Mouse (Mus musculus): ENCODE data around the gene Baiap2. TPM values are rescaled to one million over a fixed set of nuclear protein-coding genes. Genes with fewer than 3 reads are reported as not detected.

The Baiap2 gene
- 2.7 and 5.5 TPM in 2 replicates for polyA plus RNA-seq (2012; ENCODE audit: insufficient read depth, insufficient read length, missing spikeins)

GRCm38 (mm10) chr11:119942727-119943427 is at the start of gene Baiap2:
TSS of gene Baiap2 (plus strand) at chr11:119942763.
- Histone ChIP-seq H3K4me1 (ENCODE audit: control insufficient read depth, insufficient read depth, insufficient read length, low read length) (peaks cover 20% of the 10 kb centered on the region), H3K27ac (replicated peaks; ENCODE audit: low read depth, low read length) (peak within 1 kb of the TSS; percentile 56)

GRCm38 (mm10) chr11:119893667-119894236 is 48.8 kb upstream of the Baiap2 start:
- no peak overlapping the region for H3K4me3 ChIP-seq (ENCODE audit: insufficient read depth, low read depth, low read length)
- no peaks in the 10 kb centered on the region for H3K4me1 ChIP-seq (ENCODE audit: control insufficient read depth, insufficient read depth, insufficient read length, low read length)
- H3K27ac ChIP-seq (replicated peaks; ENCODE audit: low read depth, low read length), result no peak overlapping the region

More at GRCm38 (mm10) chr11:119942727-119943427, at the start of gene Baiap2:
- H3K4me3 ChIP-seq (ENCODE audit: insufficient read depth, low read depth, low read length), result peak within 1 kb of the TSS; percentile 89

- no peak overlapping the region for H3K27ac ChIP-seq (replicated peaks; ENCODE audit: low read depth, low read length)
- no peak overlapping the region for H3K4me3 ChIP-seq (ENCODE audit: insufficient read depth, low read depth, low read length)
- H3K4me1 ChIP-seq (ENCODE audit: control insufficient read depth, insufficient read depth, insufficient read length, low read length), result no peaks in the 10 kb centered on the region
Measured at GRCm38 (mm10) chr11:119894634-119895033, 47.9 kb upstream of the Baiap2 start.

- Histone ChIP-seq H3K4me3 (ENCODE audit: insufficient read depth, low read depth, low read length) (no peak overlapping the region), H3K4me1 (ENCODE audit: control insufficient read depth, insufficient read depth, insufficient read length, low read length) (no peaks in the 10 kb centered on the region), H3K27ac (replicated peaks; ENCODE audit: low read depth, low read length) (no peak overlapping the region)
Measured at GRCm38 (mm10) chr11:119897041-119897440, 45.5 kb upstream of the Baiap2 start.

- Histone ChIP-seq H3K4me1 (ENCODE audit: control insufficient read depth, insufficient read depth, insufficient read length, low read length) (no peaks in the 10 kb centered on the region), H3K27ac (replicated peaks; ENCODE audit: low read depth, low read length) (no peak overlapping the region), H3K4me3 (ENCODE audit: insufficient read depth, low read depth, low read length) (no peak overlapping the region)
Measured at GRCm38 (mm10) chr11:119898976-119899375, 43.6 kb upstream of the Baiap2 start.

GRCm38 (mm10) chr11:119901174-119901573 is 41.4 kb upstream of the Baiap2 start:
- H3K27ac ChIP-seq (replicated peaks; ENCODE audit: low read depth, low read length), result no peak overlapping the region
- no peaks in the 10 kb centered on the region for H3K4me1 ChIP-seq (ENCODE audit: control insufficient read depth, insufficient read depth, insufficient read length, low read length)
- no peak overlapping the region for H3K4me3 ChIP-seq (ENCODE audit: insufficient read depth, low read depth, low read length)

- Histone ChIP-seq H3K27ac (replicated peaks; ENCODE audit: low read depth, low read length) (no peak overlapping the region), H3K4me1 (ENCODE audit: control insufficient read depth, insufficient read depth, insufficient read length, low read length) (no peaks in the 10 kb centered on the region)
Measured at GRCm38 (mm10) chr11:119902891-119903290, 39.7 kb upstream of the Baiap2 start.

GRCm38 (mm10) chr11:119904621-119905286 is 37.8 kb upstream of the Baiap2 start:
- Histone ChIP-seq H3K27ac (replicated peaks; ENCODE audit: low read depth, low read length) (no peak overlapping the region), H3K4me3 (ENCODE audit: insufficient read depth, low read depth, low read length) (no peak overlapping the region), H3K4me1 (ENCODE audit: control insufficient read depth, insufficient read depth, insufficient read length, low read length) (no peaks in the 10 kb centered on the region)

More at GRCm38 (mm10) chr11:119902891-119903290, 39.7 kb upstream of the Baiap2 start:
- H3K4me3 ChIP-seq (ENCODE audit: insufficient read depth, low read depth, low read length), result no peak overlapping the region

GRCm38 (mm10) chr11:119905794-119906193 is 36.8 kb upstream of the Baiap2 start:
- Histone ChIP-seq H3K4me3 (ENCODE audit: insufficient read depth, low read depth, low read length) (no peak overlapping the region), H3K4me1 (ENCODE audit: control insufficient read depth, insufficient read depth, insufficient read length, low read length) (no peaks in the 10 kb centered on the region), H3K27ac (replicated peaks; ENCODE audit: low read depth, low read length) (no peak overlapping the region)

- H3K4me3 ChIP-seq (ENCODE audit: insufficient read depth, low read depth, low read length), result no peak overlapping the region
- no peak overlapping the region for H3K27ac ChIP-seq (replicated peaks; ENCODE audit: low read depth, low read length)
- H3K4me1 ChIP-seq (ENCODE audit: control insufficient read depth, insufficient read depth, insufficient read length, low read length), result no peaks in the 10 kb centered on the region
Measured at GRCm38 (mm10) chr11:119907006-119907650, 35.4 kb upstream of the Baiap2 start.

- Histone ChIP-seq H3K4me1 (ENCODE audit: control insufficient read depth, insufficient read depth, insufficient read length, low read length) (no peaks in the 10 kb centered on the region; the same call in 1 of the 2 replicates), H3K27ac (replicated peaks; ENCODE audit: low read depth, low read length) (no peak overlapping the region), H3K4me3 (ENCODE audit: insufficient read depth, low read depth, low read length) (no peak overlapping the region)
Measured at GRCm38 (mm10) chr11:119907711-119908110, 34.9 kb upstream of the Baiap2 start.

- Histone ChIP-seq H3K27ac (replicated peaks; ENCODE audit: low read depth, low read length) (no peak overlapping the region), H3K4me3 (ENCODE audit: insufficient read depth, low read depth, low read length) (no peak overlapping the region)
Measured at GRCm38 (mm10) chr11:119909436-119909835, 33.1 kb upstream of the Baiap2 start.

GRCm38 (mm10) chr11:119912845-119913244 is 29.7 kb upstream of the Baiap2 start:
- H3K27ac ChIP-seq (replicated peaks; ENCODE audit: low read depth, low read length), result no peak overlapping the region
- peak overlapping the region; percentile 75 for H3K4me3 ChIP-seq (ENCODE audit: insufficient read depth, low read depth, low read length)
- peaks cover 24% of the 10 kb centered on the region for H3K4me1 ChIP-seq (ENCODE audit: control insufficient read depth, insufficient read depth, insufficient read length, low read length)

More at GRCm38 (mm10) chr11:119909436-119909835, 33.1 kb upstream of the Baiap2 start:
- peaks cover 2% of the 10 kb centered on the region for H3K4me1 ChIP-seq (ENCODE audit: control insufficient read depth, insufficient read depth, insufficient read length, low read length)

GRCm38 (mm10) chr11:119913291-119913934 is 29.1 kb upstream of the Baiap2 start, which contains the start of gene Chmp6:
TSS of gene Chmp6 (plus strand) at chr11:119913441.
- Histone ChIP-seq H3K27ac (replicated peaks; ENCODE audit: low read depth, low read length) (peak within 1 kb of the TSS; percentile 56), H3K4me3 (ENCODE audit: insufficient read depth, low read depth, low read length) (peak within 1 kb of the TSS; percentile 75), H3K4me1 (ENCODE audit: control insufficient read depth, insufficient read depth, insufficient read length, low read length) (peaks cover 24% of the 10 kb centered on the region)
